Mouse (Mus musculus) retina, adult 2 months (tissue): Measurements from ENCODE around the gene Tnfsf14.

Experiments used
- DNase-seq: peaks from one replicate; pipeline ENCODE4 v3.0.0-alpha.2; 2012; ENCODE audit warnings: low read depth, low spot score

The Tnfsf14 gene

GRCm38 (mm10) chr17:57201841-57202724, 8.1 kb upstream of the Tnfsf14 start:
- DNase-seq, result no peak

GRCm38 (mm10) chr17:57198252-57198651, 4.3 kb upstream of the Tnfsf14 start:
- DNase-seq, result no peak

GRCm38 (mm10) chr17:57195326-57196010, 1.5 kb upstream of the Tnfsf14 start:
- no peak for DNase-seq

- DNase-seq, result no peak
Observed at GRCm38 (mm10) chr17:57194771-57195170, 794 bp upstream of the Tnfsf14 start.

DNA sequence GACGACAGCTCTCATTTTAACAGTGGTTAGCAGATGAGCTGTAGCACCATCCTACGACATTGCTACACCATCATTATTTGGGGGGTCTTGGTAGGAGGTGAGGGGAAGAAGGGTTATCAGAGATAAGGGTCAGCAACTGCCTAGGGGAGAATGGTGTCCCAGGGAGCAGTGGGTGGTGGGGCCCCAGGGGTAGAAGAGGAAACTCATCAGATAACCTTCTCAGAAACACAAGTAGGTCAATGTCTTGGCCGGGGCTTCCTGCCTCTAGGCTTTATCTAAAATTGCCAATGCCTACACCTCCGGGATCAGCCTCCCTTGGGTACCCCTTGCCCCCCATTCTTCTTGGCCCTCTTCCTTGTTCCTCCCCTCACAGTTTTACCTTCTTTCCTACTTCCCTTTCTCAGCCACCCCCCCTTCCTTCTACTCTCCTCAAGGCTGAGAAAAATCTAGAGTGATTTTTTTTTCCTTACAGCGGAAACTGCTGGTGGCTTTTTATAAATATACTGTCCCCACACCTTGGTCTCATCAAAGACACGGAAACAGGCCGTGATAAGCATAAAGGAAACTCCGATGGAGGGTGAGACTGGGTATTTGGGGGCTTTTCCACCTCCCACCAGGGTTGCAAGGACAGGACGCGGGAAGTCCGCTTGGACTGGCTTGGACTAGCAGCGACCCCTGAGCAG, 5.3 kb downstream of the Tnfsf14 start:
- no peak for DNase-seq

GRCm38 (mm10) chr17:57185641-57186040, 8.3 kb downstream of the Tnfsf14 start:
- no peak for DNase-seq

- DNase-seq, result no peak
Observed at GRCm38 (mm10) chr17:57182871-57183270, 11.1 kb downstream of the Tnfsf14 start.

DNA sequence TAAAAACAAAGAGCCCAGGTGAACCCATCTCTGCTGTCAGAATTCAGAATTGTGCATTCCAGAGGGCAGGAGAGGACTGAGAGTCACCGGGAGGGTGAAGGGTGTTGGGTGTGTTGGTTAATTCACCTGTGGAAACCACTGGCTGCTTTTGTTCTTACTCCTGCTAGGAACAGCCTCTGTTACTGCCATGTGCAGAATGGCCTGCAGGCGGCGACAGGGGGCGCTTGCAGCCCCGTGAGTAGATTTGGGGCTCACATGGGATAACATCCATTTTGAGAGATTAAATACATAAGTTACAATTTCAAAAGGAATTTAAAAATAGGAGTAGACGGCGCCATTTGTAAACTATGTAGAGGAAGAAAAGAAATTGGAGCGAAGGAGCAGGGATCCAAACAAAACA, 13.6 kb downstream of the Tnfsf14 start:
- DNase-seq, result no peak

- no peak for DNase-seq
Observed at GRCm38 (mm10) chr17:57173351-57173750, 20.6 kb downstream of the Tnfsf14 start.

DNA sequence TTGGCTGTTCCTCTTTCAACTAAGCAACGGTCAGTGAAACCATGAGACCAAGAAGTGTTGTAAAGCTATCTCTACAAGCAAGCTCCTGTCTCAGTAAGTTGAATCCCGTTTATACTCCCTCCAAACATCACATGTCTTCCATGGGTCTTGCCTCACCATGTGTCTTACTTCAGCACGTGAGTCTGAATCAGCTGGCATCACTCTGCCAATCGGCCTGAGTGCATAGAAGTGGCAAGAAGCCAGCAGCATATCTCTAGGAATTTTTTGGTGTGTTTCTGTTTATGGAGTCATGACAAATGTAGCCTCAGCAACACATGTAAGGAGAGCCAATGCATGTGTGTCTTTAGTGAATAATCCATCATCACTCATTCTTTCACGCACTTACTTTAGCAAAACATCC, 21.6 kb downstream of the Tnfsf14 start:
- no peak for DNase-seq

DNA sequence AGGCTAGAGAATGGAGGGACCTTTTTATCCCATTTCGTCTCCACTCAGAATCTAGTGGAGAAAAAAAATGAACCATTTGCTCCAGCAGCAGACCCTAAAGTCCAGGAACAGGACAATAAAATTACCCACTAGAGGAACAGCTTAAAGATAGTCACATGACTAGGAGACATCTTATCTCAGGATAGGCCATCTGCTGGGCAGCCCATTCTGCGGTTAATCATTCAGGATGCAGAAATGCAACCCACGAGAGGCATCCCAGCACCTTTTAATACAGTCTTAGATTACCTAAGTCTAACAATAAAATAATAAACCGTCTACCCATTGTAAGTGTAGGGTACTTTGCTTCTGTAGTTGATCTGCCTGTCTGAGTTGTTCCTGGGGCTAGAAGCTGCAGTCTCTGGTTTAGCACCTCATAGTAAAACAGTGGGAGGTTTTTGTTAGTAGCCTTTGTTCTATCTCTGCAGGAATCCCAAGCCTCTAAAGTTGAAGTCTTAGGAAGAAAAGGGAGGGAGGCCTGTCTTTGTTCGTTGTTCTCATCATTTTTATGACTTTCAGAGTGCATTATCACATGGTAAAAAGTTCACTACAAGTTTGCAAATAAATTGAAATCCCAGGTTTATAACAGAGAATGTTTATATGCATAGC, 23.2 kb downstream of the Tnfsf14 start:
- DNase-seq, result no peak

- peak; percentile 62 for DNase-seq
Observed at GRCm38 (mm10) chr17:57166800-57167791, 26.9 kb downstream of the Tnfsf14 start.

GRCm38 (mm10) chr17:57153787-57154186, 40.2 kb downstream of the Tnfsf14 start:
- no peak for DNase-seq

GRCm38 (mm10) chr17:57153006-57153405, 41.0 kb downstream of the Tnfsf14 start:
- DNase-seq, result no peak

- DNase-seq, result no peak
Observed at GRCm38 (mm10) chr17:57148994-57149803, 44.8 kb downstream of the Tnfsf14 start, which contains the start of gene Cd70. Cd70 (minus strand) TSS chr17:57149777.

DNA sequence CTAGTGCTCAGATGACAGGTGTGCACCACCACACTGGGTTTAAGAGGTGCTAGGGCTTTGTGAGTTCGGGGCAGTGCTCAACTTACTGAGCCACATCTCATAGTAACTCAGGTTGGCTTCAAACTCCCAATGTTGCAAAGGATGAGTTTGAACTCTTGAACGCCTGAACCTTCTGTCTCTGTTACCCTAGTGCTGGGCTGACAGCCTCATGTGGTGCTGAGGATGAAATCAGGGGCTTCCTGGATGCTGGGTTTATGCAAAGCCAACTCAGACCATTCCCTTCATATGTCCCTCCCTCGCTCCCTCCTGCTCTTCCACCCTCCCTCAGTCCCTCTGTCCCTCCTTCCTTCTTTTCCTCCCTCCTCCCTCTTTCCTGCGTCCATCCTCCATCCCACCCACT, 45.6 kb downstream of the Tnfsf14 start:
- DNase-seq, result no peak

- no peak for DNase-seq
Observed at GRCm38 (mm10) chr17:57145115-57145514, 48.9 kb downstream of the Tnfsf14 start.

GRCm38 (mm10) chr17:57143704-57144103, 50.3 kb downstream of the Tnfsf14 start:
- DNase-seq, result no peak

GRCm38 (mm10) chr17:57139708-57140107, 54.3 kb downstream of the Tnfsf14 start:
- DNase-seq, result no peak
